Mouse (Mus musculus) spleen, adult 12 weeks (tissue): ENCODE measurements at regions not wholly inside any gene's neighbourhood (a gene's known extent, or its start where the extent isn't known, plus 50 kb on each side); places are given as distances from the start of the nearest gene placed in this dataset.
"Not testable (repeated sequence)": the region's sequence is repeated elsewhere in the genome, so short reads cannot be mapped to it uniquely, and the experiment has no call there.

Source experiments
- DNase-seq: peaks from one replicate; pipeline ENCODE4 v3.0.0; 2022; ENCODE audit warnings: low spot score

GRCm38 (mm10) chr5:64586316-64586715, 216.9 kb upstream of the Klf3 start:
- no peak for DNase-seq

- no peak for DNase-seq
Measured at GRCm38 (mm10) chr5:64586933-64587332, 216.3 kb upstream of the Klf3 start.

GRCm38 (mm10) chr5:64587895-64588738, 215.1 kb upstream of the Klf3 start:
- peak; percentile 44 for DNase-seq

GRCm38 (mm10) chr5:64588768-64589167, 214.4 kb upstream of the Klf3 start:
- not testable (repeated sequence) for DNase-seq

GRCm38 (mm10) chr5:64590036-64590435, 213.2 kb upstream of the Klf3 start:
- no peak for DNase-seq

GRCm38 (mm10) chr5:64590747-64591146, 212.4 kb upstream of the Klf3 start:
- DNase-seq, result no peak

- no peak for DNase-seq
Measured at GRCm38 (mm10) chr5:64591792-64592191, 211.4 kb upstream of the Klf3 start.

GRCm38 (mm10) chr5:64595220-64595619, 208.0 kb upstream of the Klf3 start:
- no peak for DNase-seq

- DNase-seq, result no peak
Measured at GRCm38 (mm10) chr5:64595751-64596344, 207.3 kb upstream of the Klf3 start.

- DNase-seq, result no peak
Measured at GRCm38 (mm10) chr5:64597021-64597420, 206.2 kb upstream of the Klf3 start.

- DNase-seq, result no peak
Measured at GRCm38 (mm10) chr5:64597451-64597850, 205.7 kb upstream of the Klf3 start.

- DNase-seq, result no peak
Measured at GRCm38 (mm10) chr5:64598606-64599005, 204.6 kb upstream of the Klf3 start.

GRCm38 (mm10) chr5:64599015-64599414, 204.2 kb upstream of the Klf3 start:
- no peak for DNase-seq

GRCm38 (mm10) chr5:64599865-64600288, 203.3 kb upstream of the Klf3 start:
- DNase-seq, result no peak

GRCm38 (mm10) chr5:64600392-64600791, 202.8 kb upstream of the Klf3 start:
- DNase-seq, result no peak

GRCm38 (mm10) chr5:64600811-64601210, 202.4 kb upstream of the Klf3 start:
- DNase-seq, result no peak

- no peak for DNase-seq
Measured at GRCm38 (mm10) chr5:64601285-64601684, 201.9 kb upstream of the Klf3 start.

GRCm38 (mm10) chr5:64601832-64602231, 201.4 kb upstream of the Klf3 start:
- DNase-seq, result no peak

- DNase-seq, result no peak
Measured at GRCm38 (mm10) chr5:64602356-64602936, 200.7 kb upstream of the Klf3 start.

GRCm38 (mm10) chr5:64602996-64603755, 200.0 kb upstream of the Klf3 start:
- DNase-seq, result no peak

GRCm38 (mm10) chr5:64605171-64605570, 198.0 kb upstream of the Klf3 start:
- DNase-seq, result no peak

GRCm38 (mm10) chr5:64605991-64606390, 197.2 kb upstream of the Klf3 start:
- DNase-seq, result no peak
